Mouse (Mus musculus): ENCODE data around the gene Tha1. TPM values are rescaled to one million over a fixed set of nuclear protein-coding genes. Genes with fewer than 3 reads are reported as not detected.

The Tha1 gene
- 7.1 and 7.2 TPM in 2 replicates for polyA plus RNA-seq (2015; fragmentation: Nextera tagmentation; extraction: Ambion mirVana)

- H3K27ac ChIP-seq = no peak within 1 kb of the TSS
- no peaks in the 10 kb centered on the region for H3K27me3 ChIP-seq (replicated peaks)
- H3K4me1 ChIP-seq = peaks cover 29% of the 10 kb centered on the region
- no peaks in the 10 kb centered on the region for H3K36me3 ChIP-seq
- H3K4me3 ChIP-seq (replicated peaks) = peak within 1 kb of the TSS; percentile 66
- ATAC-seq (ENCODE audit: insufficient read depth, low FRiP score, low read depth) = peak; percentile 61
- H3K4me2 ChIP-seq = peak within 1 kb of the TSS; percentile 97
- WGBS = 2% methylated on average over 51 of the region's 51 CpGs
- peak within 1 kb of the TSS; percentile 40; the same call in 1 of the 2 replicates for H3K9ac ChIP-seq
- H3K9me3 ChIP-seq = no peaks in the 10 kb centered on the region
Measured at GRCm38 (mm10) chr11:117872861-117873608, at the start of gene Tha1. TSS of gene Tha1 (minus strand) at chr11:117873481.

GRCm38 (mm10) chr11:117919211-117919610, 45.9 kb upstream of the Tha1 start:
- WGBS = 25% methylated on average over 5 of the region's 5 CpGs
- no peak for ATAC-seq (ENCODE audit: insufficient read depth, low FRiP score, low read depth)
- no peak overlapping the region for H3K4me2 ChIP-seq
- H3K36me3 ChIP-seq = no peaks in the 10 kb centered on the region
- H3K9me3 ChIP-seq = no peaks in the 10 kb centered on the region
- H3K27ac ChIP-seq = no peak overlapping the region
- H3K9ac ChIP-seq = no peak overlapping the region
- H3K4me1 ChIP-seq = 0 out of 2 replicates have a peak, but pooled peaks cover 5% of the 10 kb centered on the region
- H3K4me3 ChIP-seq (replicated peaks) = no peak overlapping the region
- no peaks in the 10 kb centered on the region for H3K27me3 ChIP-seq (replicated peaks)

- 75% methylated on average over 11 of the region's 11 CpGs for WGBS
- Histone ChIP-seq H3K9ac (no peak overlapping the region), H3K9me3 (no peaks in the 10 kb centered on the region), H3K4me3 (replicated peaks) (no peak overlapping the region), H3K4me2 (no peak overlapping the region), H3K4me1 (0 out of 2 replicates have a peak, but pooled peaks cover 5% of the 10 kb centered on the region), H3K36me3 (no peaks in the 10 kb centered on the region), H3K27me3 (replicated peaks) (no peaks in the 10 kb centered on the region), H3K27ac (no peak overlapping the region)
- ATAC-seq (ENCODE audit: insufficient read depth, low FRiP score, low read depth) = no peak
Measured at GRCm38 (mm10) chr11:117918541-117918940, 45.3 kb upstream of the Tha1 start.

- no peak overlapping the region for H3K9ac ChIP-seq
- no peaks in the 10 kb centered on the region for H3K9me3 ChIP-seq
- no peak for ATAC-seq (ENCODE audit: insufficient read depth, low FRiP score, low read depth)
- 90% methylated on average over 7 of the region's 7 CpGs for WGBS
- no peak overlapping the region for H3K4me2 ChIP-seq
- no peaks in the 10 kb centered on the region for H3K27me3 ChIP-seq (replicated peaks)
- H3K36me3 ChIP-seq = no peaks in the 10 kb centered on the region
- no peak overlapping the region for H3K4me3 ChIP-seq (replicated peaks)
- H3K4me1 ChIP-seq = 0 out of 2 replicates have a peak, but pooled peaks cover 9% of the 10 kb centered on the region
- H3K27ac ChIP-seq = no peak overlapping the region
Measured at GRCm38 (mm10) chr11:117915837-117916236, 42.6 kb upstream of the Tha1 start.

GRCm38 (mm10) chr11:117915341-117915740, 42.1 kb upstream of the Tha1 start:
- WGBS = 58% methylated on average over 1 of the region's 1 CpGs
- 0 out of 2 replicates have a peak, but pooled peaks cover 9% of the 10 kb centered on the region for H3K4me1 ChIP-seq
- H3K27ac ChIP-seq = no peak overlapping the region
- no peak overlapping the region for H3K4me2 ChIP-seq
- H3K36me3 ChIP-seq = no peaks in the 10 kb centered on the region
- no peak overlapping the region for H3K4me3 ChIP-seq (replicated peaks)
- no peaks in the 10 kb centered on the region for H3K27me3 ChIP-seq (replicated peaks)
- H3K9ac ChIP-seq = no peak overlapping the region
- H3K9me3 ChIP-seq = no peaks in the 10 kb centered on the region
- no peak for ATAC-seq (ENCODE audit: insufficient read depth, low FRiP score, low read depth)

GRCm38 (mm10) chr11:117914531-117914930, 41.2 kb upstream of the Tha1 start:
- H3K4me2 ChIP-seq = no peak overlapping the region
- no peak overlapping the region for H3K9ac ChIP-seq
- 54% methylated on average over 12 of the region's 12 CpGs for WGBS
- no peak overlapping the region for H3K4me3 ChIP-seq (replicated peaks)
- no peaks in the 10 kb centered on the region for H3K27me3 ChIP-seq (replicated peaks)
- no peak overlapping the region for H3K27ac ChIP-seq
- H3K4me1 ChIP-seq = 0 out of 2 replicates have a peak, but pooled peaks cover 9% of the 10 kb centered on the region
- peak; percentile 75 for ATAC-seq (ENCODE audit: insufficient read depth, low FRiP score, low read depth)
- H3K9me3 ChIP-seq = no peaks in the 10 kb centered on the region
- H3K36me3 ChIP-seq = no peaks in the 10 kb centered on the region

- Histone ChIP-seq H3K4me2 (peak overlapping the region; percentile 34; the same call in 1 of the 2 replicates), H3K36me3 (no peaks in the 10 kb centered on the region), H3K27ac (0 out of 2 replicates have a peak overlapping the region, but pooled peaks have one; percentile 40), H3K4me1 (0 out of 2 replicates have a peak, but pooled peaks cover 9% of the 10 kb centered on the region), H3K9ac (no peak overlapping the region), H3K9me3 (no peaks in the 10 kb centered on the region), H3K4me3 (replicated peaks) (0 out of 2 replicates have a peak overlapping the region, but pooled peaks have one; percentile 8), H3K27me3 (replicated peaks) (no peaks in the 10 kb centered on the region)
- 28% methylated on average over 13 of the region's 13 CpGs for WGBS
- peak; percentile 61 for ATAC-seq (ENCODE audit: insufficient read depth, low FRiP score, low read depth)
Measured at GRCm38 (mm10) chr11:117912684-117913352, 39.5 kb upstream of the Tha1 start.

GRCm38 (mm10) chr11:117909337-117909736, 36.1 kb upstream of the Tha1 start:
- H3K4me3 ChIP-seq (replicated peaks) = no peak overlapping the region
- H3K4me2 ChIP-seq = no peak overlapping the region
- no peaks in the 10 kb centered on the region for H3K9me3 ChIP-seq
- no peak overlapping the region for H3K9ac ChIP-seq
- H3K27ac ChIP-seq = no peak overlapping the region
- no peaks in the 10 kb centered on the region for H3K36me3 ChIP-seq
- 0 out of 2 replicates have a peak, but pooled peaks cover 5% of the 10 kb centered on the region for H3K4me1 ChIP-seq
- ATAC-seq (ENCODE audit: insufficient read depth, low FRiP score, low read depth) = no peak
- H3K27me3 ChIP-seq (replicated peaks) = no peaks in the 10 kb centered on the region
- 87% methylated on average over 8 of the region's 8 CpGs for WGBS

- H3K36me3 ChIP-seq = no peaks in the 10 kb centered on the region
- no peak overlapping the region for H3K4me2 ChIP-seq
- no peaks in the 10 kb centered on the region for H3K27me3 ChIP-seq (replicated peaks)
- H3K27ac ChIP-seq = no peak overlapping the region
- H3K9me3 ChIP-seq = no peaks in the 10 kb centered on the region
- WGBS = 77% methylated on average over 8 of the region's 8 CpGs
- H3K9ac ChIP-seq = no peak overlapping the region
- no peaks in the 10 kb centered on the region for H3K4me1 ChIP-seq
- ATAC-seq (ENCODE audit: insufficient read depth, low FRiP score, low read depth) = no peak
- no peak overlapping the region for H3K4me3 ChIP-seq (replicated peaks)
Measured at GRCm38 (mm10) chr11:117904442-117904841, 31.2 kb upstream of the Tha1 start.

- no peak overlapping the region for H3K27ac ChIP-seq
- H3K4me1 ChIP-seq = no peaks in the 10 kb centered on the region
- H3K4me2 ChIP-seq = no peak overlapping the region
- H3K9me3 ChIP-seq = no peaks in the 10 kb centered on the region
- H3K36me3 ChIP-seq = no peaks in the 10 kb centered on the region
- WGBS = 70% methylated on average over 2 of the region's 2 CpGs
- H3K4me3 ChIP-seq (replicated peaks) = no peak overlapping the region
- H3K9ac ChIP-seq = no peak overlapping the region
- ATAC-seq (ENCODE audit: insufficient read depth, low FRiP score, low read depth) = no peak
- no peaks in the 10 kb centered on the region for H3K27me3 ChIP-seq (replicated peaks)
Measured at GRCm38 (mm10) chr11:117902282-117902681, 29.0 kb upstream of the Tha1 start.

GRCm38 (mm10) chr11:117896533-117896932, 23.3 kb upstream of the Tha1 start:
- Histone ChIP-seq H3K4me1 (peaks cover 6% of the 10 kb centered on the region; the same call in 1 of the 2 replicates), H3K4me2 (no peak overlapping the region), H3K4me3 (replicated peaks) (no peak overlapping the region), H3K9ac (no peak overlapping the region), H3K27ac (no peak overlapping the region), H3K9me3 (no peaks in the 10 kb centered on the region), H3K36me3 (no peaks in the 10 kb centered on the region), H3K27me3 (replicated peaks) (no peaks in the 10 kb centered on the region)
- WGBS = 42% methylated on average over 2 of the region's 2 CpGs
- ATAC-seq (ENCODE audit: insufficient read depth, low FRiP score, low read depth) = no peak

- Histone ChIP-seq H3K9ac (no peak overlapping the region), H3K9me3 (no peaks in the 10 kb centered on the region), H3K27me3 (replicated peaks) (no peaks in the 10 kb centered on the region), H3K4me3 (replicated peaks) (no peak overlapping the region), H3K27ac (no peak overlapping the region), H3K4me2 (no peak overlapping the region), H3K4me1 (peaks cover 24% of the 10 kb centered on the region), H3K36me3 (no peaks in the 10 kb centered on the region)
- ATAC-seq (ENCODE audit: insufficient read depth, low FRiP score, low read depth) = no peak
- 64% methylated on average over 10 of the region's 10 CpGs for WGBS
Measured at GRCm38 (mm10) chr11:117894676-117895075, 21.4 kb upstream of the Tha1 start.

Measured in stomach, embryonic 15.5 days (tissue).